In the genomic region with DNA sequence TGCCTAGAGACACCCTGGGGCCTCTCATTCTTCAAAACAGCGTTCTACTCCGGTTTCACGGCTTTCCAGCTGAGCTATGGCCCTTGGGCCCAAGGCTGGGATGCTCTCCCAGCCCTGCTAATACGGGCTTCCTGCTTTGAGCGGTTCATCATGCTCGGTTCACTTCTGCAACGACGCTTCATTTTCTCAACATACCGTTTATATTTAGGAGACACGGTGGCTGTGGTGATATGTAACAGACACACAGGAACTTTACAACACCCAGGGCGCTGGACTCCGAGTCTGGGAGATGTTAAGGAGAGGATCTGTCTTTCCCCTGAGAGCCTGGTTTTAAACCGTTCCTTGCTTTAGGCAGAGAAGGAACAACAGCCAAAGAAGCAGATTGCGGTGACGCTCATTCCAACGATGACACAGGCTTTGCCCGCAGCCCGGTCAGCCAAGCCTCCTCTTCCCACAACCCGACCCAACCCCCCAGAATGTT, we compare ENCODE assay signal across 15 mouse cellular contexts. TPM values are rescaled to one million over a fixed set of nuclear protein-coding genes. Genes with fewer than 3 reads are reported as not detected.
DNase-seq lines count a peak whose midpoint lies in the region; ATAC-seq and TF ChIP-seq lines count a peak whose summit lies in the region.
"Had no signal": no experiment of that assay in that cellular context is flagged by ENCODE, and none has a peak within 500 bp of the region (broad histone marks: within the 10 kb centered on the region; RNA-seq: fewer than 3 reads in every experiment).

No protein-coding gene starts in this region.

- no peak for TF ChIP-seq CTCF in left cerebral cortex, adult 2 months (IDR thresholded peaks at IDR 0.05)

- no peaks in the 10 kb centered on the region; the same call in 1 of the 2 replicates for H3K4me1 ChIP-seq in forebrain, embryonic 10.5 days
- no peaks in the 10 kb centered on the region for H3K4me1 ChIP-seq in forebrain, embryonic 14.5 days (ENCODE audit: control insufficient read depth, insufficient read depth, low read length)
- peaks cover 12% of the 10 kb centered on the region; the same call in 1 of the 2 replicates for H3K4me1 ChIP-seq in embryonic facial prominence, embryonic 12.5 days
- peaks cover 15% of the 10 kb centered on the region for H3K4me1 ChIP-seq in limb, embryonic 15.5 days
- H3K4me1 ChIP-seq: neural tube, embryonic 13.5 days had no signal

- no peak overlapping the region for H3K4me3 ChIP-seq in forebrain, embryonic 10.5 days
- no peak overlapping the region for H3K4me3 ChIP-seq in forebrain, embryonic 14.5 days (ENCODE audit: low read depth, low read length)
- no peak overlapping the region for H3K4me3 ChIP-seq in left cerebral cortex, adult 2 months
- H3K4me3 ChIP-seq in embryonic facial prominence, embryonic 12.5 days, result no peak overlapping the region
- no peak overlapping the region for H3K4me3 ChIP-seq in limb, embryonic 15.5 days
- H3K4me3 ChIP-seq: erythroblast, embryonic 14.5 days; limb, embryonic 12.5 days; neural tube, embryonic 13.5 days had no signal

- peak; percentile 10 for DNase-seq in forebrain, embryonic 10.5 days (ENCODE audit: extremely low spot score, low spot score)
- DNase-seq in forebrain, embryonic 14.5 days (ENCODE audit: low spot score), result no peak
- DNase-seq in left cerebral cortex, adult 2 months (ENCODE audit: extremely low spot score in 1 of 2, low spot score in 2 of 2), result peak in 1 of 2 experiments; percentile 31
- DNase-seq in left cerebral cortex, postnatal 4 days, result no peak
- DNase-seq in ovary, adult 18-20 months (ENCODE audit: low spot score), result no peak
- no peak for DNase-seq in adrenal gland, postnatal 25 days
- DNase-seq: cerebellum, adult 8-10 months; kidney, adult 8-10 months; lung, postnatal 4 days had no signal

- H3K9ac ChIP-seq in forebrain, embryonic 14.5 days (ENCODE audit: low read length), result no peak overlapping the region
- no peak overlapping the region for H3K9ac ChIP-seq in embryonic facial prominence, embryonic 12.5 days
- no peak overlapping the region for H3K9ac ChIP-seq in limb, embryonic 15.5 days
- H3K9ac ChIP-seq: limb, embryonic 12.5 days; neural tube, embryonic 13.5 days had no signal

- no peaks in the 10 kb centered on the region for H3K27me3 ChIP-seq in forebrain, embryonic 10.5 days (ENCODE audit: poor library complexity, severe bottlenecking)
- no peaks in the 10 kb centered on the region for H3K27me3 ChIP-seq in forebrain, embryonic 14.5 days (replicated peaks; ENCODE audit: control insufficient read depth, insufficient read depth, low read length)
- H3K27me3 ChIP-seq in embryonic facial prominence, embryonic 12.5 days, result no peaks in the 10 kb centered on the region
- H3K27me3 ChIP-seq in limb, embryonic 15.5 days, result no peaks in the 10 kb centered on the region
- H3K27me3 ChIP-seq: limb, embryonic 12.5 days; neural tube, embryonic 13.5 days had no signal

- intact Hi-C loops in left cerebral cortex, adult 2 months (cut with DNase I), result loop anchor here (1.0 to 5.0 kb wide), 4 partner anchors 80 to 242 kb away; no protein-coding TSS in a partner anchor
- intact Hi-C loops in left cerebral cortex, postnatal 4 days (cut with DNase I), result loop anchor here (10.0 kb wide), 1 partner anchor 164 kb away; no protein-coding TSS in a partner anchor

- no peak overlapping the region for H3K27ac ChIP-seq in forebrain, embryonic 10.5 days
- no peak overlapping the region for H3K27ac ChIP-seq in forebrain, embryonic 14.5 days (ENCODE audit: low read depth, low read length)
- H3K27ac ChIP-seq in left cerebral cortex, adult 2 months, result peak overlapping the region; percentile 88
- H3K27ac ChIP-seq in embryonic facial prominence, embryonic 12.5 days, result peak overlapping the region; percentile 12; the same call in 1 of the 2 replicates
- peak overlapping the region; percentile 67 for H3K27ac ChIP-seq in limb, embryonic 15.5 days
- H3K27ac ChIP-seq: limb, embryonic 12.5 days; neural tube, embryonic 13.5 days had no signal

- H3K9me3 ChIP-seq in forebrain, embryonic 10.5 days, result peaks cover 7% of the 10 kb centered on the region; the same call in 1 of the 2 replicates
- H3K9me3 ChIP-seq in forebrain, embryonic 14.5 days (replicated peaks; ENCODE audit: control insufficient read depth, low read length), result no peaks in the 10 kb centered on the region
- H3K9me3 ChIP-seq in embryonic facial prominence, embryonic 12.5 days, result peaks cover 6% of the 10 kb centered on the region; the same call in 1 of the 2 replicates
- 0 out of 2 replicates have a peak, but pooled peaks cover 2% of the 10 kb centered on the region for H3K9me3 ChIP-seq in limb, embryonic 15.5 days

- H3K4me2 ChIP-seq in forebrain, embryonic 14.5 days (ENCODE audit: low read length), result no peak overlapping the region
- no peak overlapping the region for H3K4me2 ChIP-seq in embryonic facial prominence, embryonic 12.5 days (replicated peaks)
- H3K4me2 ChIP-seq in limb, embryonic 15.5 days, result no peak overlapping the region
- H3K4me2 ChIP-seq: limb, embryonic 12.5 days; neural tube, embryonic 13.5 days had no signal

- no peak for ATAC-seq in forebrain, embryonic 14.5 days
- no peak for ATAC-seq in embryonic facial prominence, embryonic 12.5 days (ENCODE audit: insufficient number of reproducible peaks, insufficient read depth, low FRiP score, low TSS enrichment)
- ATAC-seq in limb, embryonic 15.5 days (ENCODE audit: insufficient number of reproducible peaks, low FRiP score, low TSS enrichment, low read depth), result no peak
- ATAC-seq: midbrain, embryonic 16.5 days had no signal

- H3K36me3 ChIP-seq in forebrain, embryonic 10.5 days (replicated peaks), result no peaks in the 10 kb centered on the region
- H3K36me3 ChIP-seq in forebrain, embryonic 14.5 days (ENCODE audit: control insufficient read depth, insufficient read depth, low read length), result no peaks in the 10 kb centered on the region
- no peaks in the 10 kb centered on the region for H3K36me3 ChIP-seq in embryonic facial prominence, embryonic 12.5 days
- no peaks in the 10 kb centered on the region for H3K36me3 ChIP-seq in limb, embryonic 15.5 days
- H3K36me3 ChIP-seq: limb, embryonic 12.5 days; neural tube, embryonic 13.5 days had no signal

- WGBS in forebrain, embryonic 10.5 days, result 79% methylated on average over 19 of the region's 19 CpGs
- 78% methylated on average over 19 of the region's 19 CpGs for WGBS in forebrain, embryonic 14.5 days
- WGBS in embryonic facial prominence, embryonic 12.5 days, result 49% methylated on average over 19 of the region's 19 CpGs
- WGBS in limb, embryonic 15.5 days, result 36% methylated on average over 19 of the region's 19 CpGs

RNA-seq across cellular contexts. Expression of gene Prickle1, which starts 15.1 kb away (rescaled TPM):
- 9.2 and 9.7 TPM in 2 replicates for polyA plus RNA-seq in forebrain, embryonic 10.5 days (2016; fragmentation: Nextera tagmentation; extraction: Ambion mirVana)
- polyA plus RNA-seq in forebrain, embryonic 14.5 days (2014; fragmentation: Nextera tagmentation; extraction: Ambion mirVana), result 11.0 and 15.6 TPM in 2 replicates
- 10 to 100 TPM; 92.4 to 93.4 TPM for total RNA-seq in left cerebral cortex, adult 2 months (2021)
- total RNA-seq in left cerebral cortex, postnatal 4 days (2021), result 10 to 100 TPM; 43.6 to 49.4 TPM
- 41.9 and 51.8 TPM in 2 replicates for polyA plus RNA-seq in embryonic facial prominence, embryonic 12.5 days (2016; fragmentation: Nextera tagmentation; extraction: Ambion mirVana)
- polyA plus RNA-seq in limb, embryonic 15.5 days (2015; fragmentation: Nextera tagmentation; extraction: Ambion mirVana), result 39.9 and 42.0 TPM in 2 replicates
- total RNA-seq in adrenal gland, postnatal 25 days (2021), result 17.0 and 18.2 TPM in 2 replicates

Comparison
In these comparisons a context has a peak if more than half of its experiments do, and no peak if none do; other contexts are left out.
1. H3K27ac ChIP-seq: peak in left cerebral cortex, adult 2 months (single experiment), embryonic facial prominence, embryonic 12.5 days (single experiment) and limb, embryonic 15.5 days (single experiment); none in forebrain, embryonic 10.5 days (single experiment) and forebrain, embryonic 14.5 days (single experiment).